Mouse (Mus musculus): ENCODE data around the gene Zfp618. TPM values are rescaled to one million over a fixed set of nuclear protein-coding genes. Genes with fewer than 3 reads are reported as not detected.

Zfp618 gene
- not detected in 2 replicates for total RNA-seq (2023)

GRCm38 (mm10) chr4:62965497-62966302 lies at the start of gene Zfp618:
TSS of gene Zfp618 (plus strand) at chr4:62965573.

GRCm38 (mm10) chr4:63154699-63155098 lies 189.3 kb downstream of the Zfp618 start, which contains the start of gene Ambp:
TSS of gene Ambp (minus strand) at chr4:63154799.

GRCm38 (mm10) chr4:63171969-63172685 lies 206.8 kb downstream of the Zfp618 start, which contains the start of gene Kif12:
TSS of gene Kif12 (minus strand) at chr4:63172131.

Other genes with a start within 250 kb of the Zfp618 start
- gene Ambp, start 189.2 kb downstream of the Zfp618 start, total RNA-seq (2023) = not detected in 2 replicates
- not detected in 2 replicates for gene Kif12, start 206.6 kb downstream of the Zfp618 start, total RNA-seq (2023)
- gene Col27a1, start 248.4 kb downstream of the Zfp618 start, total RNA-seq (2023) = 0.57 and 0.63 TPM in 2 replicates